Mouse (Mus musculus) CH12.LX (cell line): ENCODE measurements around the gene Sipa1l3. TPM values are rescaled to one million over a fixed set of nuclear protein-coding genes. Genes with fewer than 3 reads are reported as not detected.

Experiments
- DNase-seq: peaks from one replicate; pipeline ENCODE4 v3.0.0-alpha.2; 2013; ENCODE audit errors: extremely low read depth
- H3K27ac ChIP-seq: 2 replicates; pipeline ENCODE4 v1.5.1; 2012; ENCODE audit warnings: low read depth, mild to moderate bottlenecking, control low read depth, moderate library complexity; ENCODE audit not compliant: insufficient read depth
- H3K27me3 ChIP-seq: replicated peaks from 2 replicates; pipeline ENCODE3; 2012; ENCODE audit warnings: inconsistent platforms
- H3K36me3 ChIP-seq, 2 experiments: replicated peaks in 1 of 2; 2 replicates each; pipeline versions ENCODE3 to v1.6.1; 2012; ENCODE audit warnings: inconsistent platforms in 1 of 2, low read length in 1 of 2, mild to moderate bottlenecking in 1 of 2, mixed read lengths in 1 of 2, moderate library complexity in 1 of 2; ENCODE audit not compliant: control insufficient read depth in 1 of 2, insufficient read depth in 1 of 2
- H3K4me1 ChIP-seq, 2 experiments: 2 replicates each; pipeline ENCODE4 v1.6.1; 2012; ENCODE audit warnings: inconsistent platforms in 1 of 2, moderate library complexity in 1 of 2; ENCODE audit not compliant: insufficient read depth in 2 of 2, control insufficient read depth in 1 of 2
- H3K4me2 ChIP-seq: 2 replicates; pipeline ENCODE4 v1.6.1; 2012; ENCODE audit warnings: low read depth, mild to moderate bottlenecking, control low read depth; ENCODE audit not compliant: poor library complexity, insufficient read depth, severe bottlenecking
- H3K4me3 ChIP-seq, 3 experiments: fragments of 150-350 bp in 1 of 3; sonication (generic) in 1 of 3; replicated peaks in 1 of 3; 2 replicates each; pipeline versions ENCODE3 to v1.5.1; 2011 to 2012; ENCODE audit warnings: low read depth in 2 of 3, low read length in 2 of 3, mild to moderate bottlenecking in 2 of 3, moderate library complexity in 2 of 3, control low read depth in 1 of 3, improper control_type of control experiment in 1 of 3, inconsistent platforms in 1 of 3, mixed read lengths in 1 of 3; ENCODE audit not compliant: poor library complexity in 1 of 3
- H3K79me2 ChIP-seq: replicated peaks from 2 replicates; pipeline ENCODE4 v1.6.1; 2012; ENCODE audit warnings: mild to moderate bottlenecking, moderate library complexity; ENCODE audit not compliant: control insufficient read depth, poor library complexity, insufficient read depth, severe bottlenecking; ENCODE audit errors: extremely low read depth
- H3K9ac ChIP-seq: 2 replicates; pipeline ENCODE4 v1.6.1; 2012; ENCODE audit warnings: low read depth, mild to moderate bottlenecking, control low read depth, moderate library complexity; ENCODE audit not compliant: insufficient read depth
- H3K9me3 ChIP-seq: replicated peaks from 2 replicates; pipeline ENCODE3; 2012; ENCODE audit warnings: low read length, inconsistent platforms, mixed read lengths
- BHLHE40 ChIP-seq: IDR thresholded peaks from 2 replicates; pipeline ENCODE4 v1.6.1; 2011; ENCODE audit warnings: mild to moderate bottlenecking, low read depth, low read length, improper control_type of control experiment
- CHD1 ChIP-seq: IDR thresholded peaks from 2 replicates; pipeline ENCODE4 v1.6.1; 2012; ENCODE audit warnings: low read depth, low read length, improper control_type of control experiment, inconsistent platforms
- CTCF ChIP-seq, 2 experiments: IDR thresholded peaks in 1 of 2; conservative IDR thresholded peaks in 1 of 2; 2 replicates each; pipeline ENCODE4 v1.5.1; 2011 to 2012; ENCODE audit warnings: low read depth in 2 of 2, low read length in 2 of 2, improper control_type of control experiment in 1 of 2, inconsistent platforms in 1 of 2, mild to moderate bottlenecking in 1 of 2, moderate library complexity in 1 of 2
- GABPA ChIP-seq: IDR thresholded peaks from 2 replicates; pipeline ENCODE4 v1.6.1; 2012; ENCODE audit warnings: low read depth, low read length, improper control_type of control experiment, inconsistent platforms; ENCODE audit not compliant: insufficient replicate concordance
- HCFC1 ChIP-seq: IDR thresholded peaks from 2 replicates; pipeline ENCODE4 v1.6.1; 2012; ENCODE audit warnings: low read depth, mild to moderate bottlenecking, inconsistent platforms, low read length, improper control_type of control experiment
- IRF4 ChIP-seq: IDR thresholded peaks from 2 replicates; pipeline ENCODE4 v1.6.1; 2014; ENCODE audit warnings: low read depth, mild to moderate bottlenecking, inconsistent platforms, low read length, improper control_type of control experiment
- JUN ChIP-seq: IDR thresholded peaks from 2 replicates; pipeline ENCODE4 v1.6.1; 2011; ENCODE audit warnings: low read depth, mild to moderate bottlenecking, low read length, improper control_type of control experiment, moderate library complexity; ENCODE audit not compliant: insufficient read depth
- KAT2A ChIP-seq: IDR thresholded peaks from 2 replicates; pipeline ENCODE4 v1.6.1; 2012; ENCODE audit warnings: low read length, improper control_type of control experiment, inconsistent platforms; ENCODE audit not compliant: insufficient replicate concordance
- MAFK ChIP-seq: IDR thresholded peaks from 2 replicates; pipeline ENCODE4 v1.6.1; 2011; ENCODE audit warnings: low read length, improper control_type of control experiment; ENCODE audit not compliant: insufficient replicate concordance
- MAX ChIP-seq: IDR thresholded peaks from 2 replicates; pipeline ENCODE4 v1.6.1; 2011; ENCODE audit warnings: low read length, improper control_type of control experiment
- MAZ ChIP-seq: IDR thresholded peaks from 2 replicates; pipeline ENCODE4 v1.6.1; 2012; ENCODE audit warnings: low read depth, mild to moderate bottlenecking, inconsistent platforms, low read length, improper control_type of control experiment, moderate library complexity
- MXI1 ChIP-seq: IDR thresholded peaks from 2 replicates; pipeline ENCODE4 v1.6.1; 2011; ENCODE audit warnings: mild to moderate bottlenecking, low read depth, low read length, improper control_type of control experiment
- MYC ChIP-seq: IDR thresholded peaks from 2 replicates; pipeline ENCODE4 v1.6.1; 2011; ENCODE audit warnings: low read depth, mild to moderate bottlenecking, improper control_type of control experiment, low read length
- NELFE ChIP-seq: IDR thresholded peaks from 2 replicates; pipeline ENCODE4 v1.6.1; 2011; ENCODE audit warnings: low read depth, low read length, improper control_type of control experiment
- NRF1 ChIP-seq: IDR thresholded peaks from 2 replicates; pipeline ENCODE4 v1.6.1; 2014; ENCODE audit warnings: low read depth, mild to moderate bottlenecking, inconsistent platforms, low read length, improper control_type of control experiment, moderate library complexity
- PAX5 ChIP-seq: IDR thresholded peaks from 2 replicates; pipeline ENCODE4 v1.6.1; 2012; ENCODE audit warnings: low read length, inconsistent platforms, mixed read lengths
- SIN3A ChIP-seq: IDR thresholded peaks from 2 replicates; pipeline ENCODE4 v1.6.1; 2012; ENCODE audit warnings: low read length, improper control_type of control experiment, inconsistent platforms
- TBP ChIP-seq: conservative IDR thresholded peaks from 2 replicates; pipeline ENCODE4 v1.6.1; 2011; ENCODE audit warnings: low read depth, low read length, improper control_type of control experiment
- TCF12 ChIP-seq: IDR thresholded peaks from 2 replicates; pipeline ENCODE4 v1.6.1; 2014; ENCODE audit warnings: low read depth, mild to moderate bottlenecking, inconsistent platforms, low read length, improper control_type of control experiment
- USF1 ChIP-seq: IDR thresholded peaks from 2 replicates; pipeline ENCODE4 v1.6.1; 2014; ENCODE audit warnings: low read depth, mild to moderate bottlenecking, inconsistent platforms, low read length, improper control_type of control experiment
- dilution Hi-C: fragments of 300-500 bp; cut with MboI; formaldehyde crosslinking; loops from 2 replicates; pipeline ENCODE4 v1.14.3; 2020; ENCODE audit warnings: low sequenced_read_pairs; ENCODE audit not compliant: extremely low pct_unique_long_range_greater_than_20kb, extremely low pct_ligation_motif_present
- in situ Hi-C: fragments of 300-500 bp; cut with MboI; formaldehyde crosslinking; loops from 3 replicates; pipeline ENCODE4 v1.14.3; 2019; ENCODE audit warnings: low sequenced_read_pairs, low pct_ligation_motif_present, low pct_unique_long_range_greater_than_20kb, mixed read lengths
- polyA plus RNA-seq: library from polyadenylated mRNA; unstranded; fragments of >175 nt; gene quantifications from 2 replicates; pipeline ENCODE4 v1.2.1, GENCODE M21; 2012; ENCODE audit warnings: low read depth; ENCODE audit not compliant: insufficient read length
- total RNA-seq, 2 experiments: library from RNA; depleted of rRNA; stranded (reverse); fragments of 300-350 nt in 1 of 2; fragments of >200 nt in 1 of 2; gene quantifications; 2 replicates each; pipeline ENCODE4 v1.2.3; 2012 to 2014

The Sipa1l3 gene
- total and polyA plus RNA-seq, 3 experiments, result 1.6 to 8.8 (median 5.9) TPM

- no peak overlapping the region for H3K4me2 ChIP-seq
- in situ Hi-C loops (loop anchor here (25.0 kb wide), 1 partner anchor 453 kb away; no protein-coding TSS in a partner anchor), dilution Hi-C loops (no loop called here)
- H3K9ac ChIP-seq, result no peak overlapping the region
- TF ChIP-seq MAX (no peak), MYC (no peak)
- peaks cover 0 to 2% of the 10 kb centered on the region in 2 experiments for H3K36me3 ChIP-seq
- H3K4me1 ChIP-seq, result peaks cover 3 to 30% of the 10 kb centered on the region in 2 experiments
- no peak overlapping the region for H3K4me3 ChIP-seq
- no peaks in the 10 kb centered on the region for H3K79me2 ChIP-seq
- peaks cover 2% of the 10 kb centered on the region for H3K27me3 ChIP-seq
- H3K27ac ChIP-seq, result no peak overlapping the region
- DNase-seq, result no peak
- H3K9me3 ChIP-seq, result no peaks in the 10 kb centered on the region
These were observed 2.8 kb downstream of the Sipa1l3 start for GRCm38 (mm10) chr7:29515652-29516051.

- TF ChIP-seq TCF12 (no peak), CHD1 (no peak), MAZ (no peak), CTCF (conservative IDR thresholded peaks at IDR 0.05 in 1 of 2, IDR thresholded peaks at IDR 0.05 in 1 of 2; ENCODE audit: low read depth in 2 of 2, low read length in 2 of 2) (no peak), BHLHE40 (no peak), NELFE (no peak), USF1 (no peak), PAX5 (no peak), MXI1 (no peak), MYC (no peak)
- TF ChIP-seq, all 38 proteins: peak for 0
- no peak overlapping the region for H3K4me2 ChIP-seq
These were observed 5.7 kb downstream of the Sipa1l3 start for GRCm38 (mm10) chr7:29512729-29513128.

GRCm38 (mm10) chr7:29511598-29512275 is 6.7 kb downstream of the Sipa1l3 start:
- in situ Hi-C loops, result loop anchor here (25.0 kb wide), 1 partner anchor 449 kb away; no protein-coding TSS in a partner anchor
- Histone ChIP-seq H3K4me3 (peak overlapping the region in 1 of 3 experiments; percentile 27), H3K27ac (no peak overlapping the region)

More at GRCm38 (mm10) chr7:29512729-29513128, 5.7 kb downstream of the Sipa1l3 start:
- dilution Hi-C loops (no loop called here), in situ Hi-C loops (loop anchor here (25.0 kb wide), 1 partner anchor 450 kb away; no protein-coding TSS in a partner anchor)
- DNase-seq, result no peak
- Histone ChIP-seq H3K9me3 (no peaks in the 10 kb centered on the region), H3K27me3 (no peaks in the 10 kb centered on the region), H3K79me2 (no peaks in the 10 kb centered on the region), H3K36me3 (peaks cover 0 to 2% of the 10 kb centered on the region in 2 experiments), H3K9ac (no peak overlapping the region), H3K4me3 (no peak overlapping the region), H3K27ac (no peak overlapping the region), H3K4me1 (peaks cover 3 to 23% of the 10 kb centered on the region in 2 experiments)

More at GRCm38 (mm10) chr7:29511598-29512275, 6.7 kb downstream of the Sipa1l3 start:
- peaks cover 0 to 2% of the 10 kb centered on the region in 2 experiments for H3K36me3 ChIP-seq
- no peaks in the 10 kb centered on the region for H3K79me2 ChIP-seq
- H3K4me1 ChIP-seq, result peaks cover 3 to 16% of the 10 kb centered on the region in 2 experiments
- H3K9me3 ChIP-seq, result no peaks in the 10 kb centered on the region
- TF ChIP-seq SIN3A (no peak), TBP (no peak), JUN (no peak), MYC (no peak), GABPA (no peak), IRF4 (no peak), HCFC1 (no peak), MAX (no peak), MAZ (no peak), KAT2A (no peak), MAFK (no peak), NRF1 (no peak)
- H3K9ac ChIP-seq, result no peak overlapping the region
- DNase-seq, result no peak
- dilution Hi-C loops, result no loop called here
- no peak overlapping the region for H3K4me2 ChIP-seq
- H3K27me3 ChIP-seq, result no peaks in the 10 kb centered on the region
